Mouse (Mus musculus) mature B cell (primary cell): ENCODE results near the gene Gm20605.
"Not testable (repeated sequence)": the region's sequence is repeated elsewhere in the genome, so short reads cannot be mapped to it uniquely, and the experiment has no call there.

ENCODE experiments used
- in situ Hi-C: fragments of 300-500 bp; cut with MboI; formaldehyde crosslinking; loops from 2 replicates; pipeline ENCODE4 v1.14.3; 2019

Gm20605 gene

DNA sequence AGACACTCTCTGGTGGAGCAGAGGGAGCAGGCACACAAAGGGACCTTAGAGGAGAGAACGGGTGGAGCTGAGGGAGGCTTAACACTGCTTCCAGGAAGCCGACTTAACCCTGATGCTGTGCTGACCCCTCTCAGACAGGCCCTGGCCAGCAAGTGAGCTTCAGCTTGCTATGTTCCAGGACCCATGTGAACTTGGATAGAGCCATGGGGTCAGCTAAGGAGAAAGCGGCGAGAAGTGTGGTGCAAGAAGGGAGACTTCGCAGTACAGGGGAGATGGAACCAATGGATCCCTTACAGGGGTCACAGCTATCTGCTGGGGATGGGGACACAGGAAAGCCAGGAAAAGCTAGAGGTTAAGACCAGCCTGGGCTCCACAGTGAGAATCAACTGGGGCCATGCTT, 15.9 kb upstream of the Gm20605 start:
- in situ Hi-C loops = no loop called here

DNA sequence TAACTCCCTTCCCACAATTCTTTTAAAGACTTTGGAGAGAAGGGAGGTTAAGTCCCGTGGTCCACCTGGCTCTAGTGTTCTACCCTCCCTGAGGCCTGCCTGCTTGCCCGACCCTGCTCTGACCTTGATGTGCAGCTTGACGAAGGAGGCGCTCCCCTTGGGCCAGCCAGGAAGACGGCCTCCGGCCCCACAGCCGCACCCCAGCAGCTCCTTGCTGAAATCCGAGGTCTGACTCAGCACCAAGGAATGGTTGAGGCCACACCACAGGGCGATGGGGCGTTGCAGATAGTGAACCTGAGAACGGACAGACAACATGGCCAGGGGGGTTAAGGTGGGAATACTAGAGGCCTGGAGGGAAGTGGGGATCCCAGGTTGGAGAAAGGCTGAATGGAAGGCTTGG, 15.4 kb upstream of the Gm20605 start, which contains the start of gene Pcolce:
Gene Pcolce, minus strand, starts transcription at position 235 of the 400 bp plus-strand sequence.
- in situ Hi-C loops = no loop called here

DNA sequence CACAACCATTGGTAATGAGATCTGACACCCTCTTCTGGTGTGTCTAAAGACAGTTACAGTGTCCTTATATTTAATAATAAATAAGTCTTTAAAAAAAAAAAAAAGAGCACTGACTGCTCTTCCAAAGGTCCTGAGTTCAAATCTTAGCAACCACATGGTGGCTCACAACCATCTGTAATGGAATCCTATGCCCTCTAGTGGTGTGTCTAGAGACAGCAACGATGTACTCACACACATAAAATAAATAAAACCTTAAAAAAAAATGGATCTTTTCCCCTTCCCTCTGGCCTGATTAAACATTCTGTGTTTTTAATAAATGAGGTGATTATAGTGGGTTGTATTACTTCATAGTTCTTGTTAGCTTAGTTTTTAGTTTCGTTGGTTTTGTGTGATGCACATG, 14.1 kb upstream of the Gm20605 start:
- in situ Hi-C loops = not testable (repeated sequence)

DNA sequence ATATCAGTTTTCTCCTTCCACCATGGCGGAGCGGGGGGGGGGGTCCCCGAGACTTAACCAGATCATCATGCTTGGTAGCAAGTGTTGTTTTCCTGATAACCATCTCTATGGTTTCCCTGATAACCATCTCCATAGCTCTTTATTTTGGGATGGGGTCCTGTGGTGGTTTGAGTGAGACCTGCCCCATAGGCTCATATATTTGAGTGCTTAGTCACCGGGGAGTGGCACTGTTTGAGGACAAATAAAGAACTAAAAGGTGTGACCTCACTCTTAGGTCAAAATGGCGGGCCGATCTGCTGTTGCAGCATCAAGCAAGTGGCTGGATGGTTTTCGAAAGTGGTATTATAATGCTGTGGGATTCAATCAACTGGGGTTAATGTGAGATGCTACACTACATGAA, 13.6 kb upstream of the Gm20605 start:
- in situ Hi-C loops = no loop called here

DNA sequence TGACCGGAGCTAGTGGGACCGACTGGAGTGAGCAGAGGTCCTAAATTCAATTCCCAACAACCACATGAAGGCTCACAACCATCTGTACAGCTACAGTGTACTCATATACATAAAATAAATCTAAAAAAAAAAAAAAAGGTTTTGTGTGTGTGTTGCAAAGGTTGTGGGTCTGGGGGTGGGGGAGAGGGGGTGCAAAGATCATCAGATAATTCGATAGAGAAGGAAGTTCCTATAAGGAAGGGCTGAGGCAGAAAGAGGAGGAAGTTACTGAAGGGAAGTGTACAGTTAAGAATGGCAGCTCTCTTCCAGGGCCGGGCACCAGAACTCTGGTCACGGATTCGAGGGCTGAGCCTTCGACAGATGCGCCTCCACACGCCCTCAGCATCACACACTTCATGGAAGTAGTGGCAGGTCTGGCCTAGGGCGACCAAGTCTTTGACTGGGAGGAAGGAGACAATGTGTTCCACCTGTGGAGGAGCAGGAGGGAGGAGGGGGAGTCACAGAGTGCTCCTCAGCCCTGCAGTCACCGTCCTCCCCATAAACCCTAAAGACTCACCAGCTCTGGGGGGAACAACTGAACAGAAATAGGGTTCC, 4.9 kb upstream of the Gm20605 start:
- in situ Hi-C loops = no loop called here

DNA sequence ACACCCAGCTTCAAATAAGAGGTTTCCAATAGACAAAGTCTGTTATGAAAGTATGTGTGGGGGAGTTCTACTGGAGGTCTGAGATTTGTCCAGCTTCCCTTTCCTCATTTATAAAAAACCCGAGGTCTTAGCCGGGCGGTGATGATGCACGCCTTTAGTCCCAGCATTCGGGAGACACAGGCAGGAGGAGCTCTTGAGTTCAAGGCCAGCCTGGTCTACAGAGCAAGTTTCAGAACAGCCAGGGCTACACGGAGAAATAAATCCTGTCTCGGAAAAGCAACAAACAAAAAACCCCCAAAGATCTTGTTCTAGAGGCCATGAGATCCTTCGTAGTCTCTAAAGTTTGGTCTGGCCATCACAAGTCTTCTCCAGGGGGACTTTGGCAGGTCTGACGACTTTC, 984 bp upstream of the Gm20605 start:
- in situ Hi-C loops = no loop called here

DNA sequence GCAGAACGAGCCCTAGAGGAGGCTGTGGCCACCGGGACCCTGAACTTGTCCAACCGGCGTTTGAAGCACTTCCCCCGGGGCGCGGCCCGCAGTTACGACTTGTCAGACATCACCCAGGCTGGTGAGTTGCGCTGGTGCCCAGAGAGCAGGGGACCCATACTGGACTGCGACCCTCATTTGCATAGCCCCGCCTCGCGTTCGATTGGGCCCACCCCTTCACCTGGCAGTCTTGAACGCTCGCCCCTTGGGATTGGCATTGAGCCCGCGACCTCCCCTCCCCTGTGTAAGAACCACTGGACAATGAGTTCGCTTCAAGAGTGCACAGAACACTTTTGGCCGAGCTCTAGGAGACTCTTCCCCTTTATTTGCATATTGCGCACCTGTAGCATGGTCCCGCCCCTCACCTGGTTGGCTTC, 339 bp downstream of the Gm20605 start:
- in situ Hi-C loops = no loop called here

DNA sequence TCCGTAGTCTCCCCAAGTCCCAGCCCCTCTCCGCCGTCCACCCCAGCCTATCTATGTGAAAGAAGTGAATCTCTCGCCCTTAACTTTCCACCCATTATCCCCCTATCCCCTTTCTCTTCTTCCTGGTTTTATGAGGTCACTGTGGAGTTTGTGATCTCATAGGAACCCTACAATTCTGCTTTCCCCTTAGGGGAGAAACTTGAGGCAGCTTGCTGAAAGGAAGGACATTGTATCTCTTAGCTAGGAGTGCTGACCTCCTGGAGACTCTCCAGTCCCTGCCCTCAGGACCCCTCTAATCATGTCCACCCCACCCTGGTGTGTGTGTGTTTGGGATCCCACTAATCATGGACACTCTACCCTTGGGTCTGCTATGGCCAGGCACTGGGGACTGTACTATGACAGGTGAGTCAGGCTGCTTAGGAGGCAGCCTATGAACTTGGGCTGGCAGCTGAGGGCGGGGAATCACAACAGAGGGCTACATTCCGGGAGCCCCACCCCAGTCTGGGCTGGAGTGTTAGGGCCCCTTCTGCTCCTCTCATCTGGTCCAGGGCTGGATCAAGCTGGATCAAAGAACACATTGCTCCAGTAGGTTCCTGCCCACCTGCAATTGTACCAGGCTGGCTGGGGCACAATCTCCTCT, 1.1 kb downstream of the Gm20605 start:
- in situ Hi-C loops = no loop called here

DNA sequence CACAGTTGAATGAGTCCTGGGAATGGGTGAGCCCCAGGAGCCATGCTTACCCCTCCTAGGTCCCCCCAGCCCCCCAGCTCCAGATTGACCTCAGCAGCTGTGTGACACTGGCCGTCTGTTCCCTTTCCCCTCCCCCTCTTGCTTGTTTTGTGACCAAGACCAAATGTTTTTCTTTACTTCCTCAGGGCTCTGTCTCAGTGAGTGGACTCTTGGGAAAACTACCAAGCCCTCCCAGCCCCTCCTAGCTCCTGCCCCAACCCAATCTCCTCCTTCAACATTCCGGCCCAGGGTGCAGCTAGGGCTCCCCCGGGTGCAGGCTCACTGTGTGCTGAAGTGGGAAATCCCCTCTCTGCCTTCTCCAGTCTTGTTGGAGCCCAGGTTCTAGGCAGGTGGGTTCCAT, 1.6 kb downstream of the Gm20605 start:
- in situ Hi-C loops = no loop called here

DNA sequence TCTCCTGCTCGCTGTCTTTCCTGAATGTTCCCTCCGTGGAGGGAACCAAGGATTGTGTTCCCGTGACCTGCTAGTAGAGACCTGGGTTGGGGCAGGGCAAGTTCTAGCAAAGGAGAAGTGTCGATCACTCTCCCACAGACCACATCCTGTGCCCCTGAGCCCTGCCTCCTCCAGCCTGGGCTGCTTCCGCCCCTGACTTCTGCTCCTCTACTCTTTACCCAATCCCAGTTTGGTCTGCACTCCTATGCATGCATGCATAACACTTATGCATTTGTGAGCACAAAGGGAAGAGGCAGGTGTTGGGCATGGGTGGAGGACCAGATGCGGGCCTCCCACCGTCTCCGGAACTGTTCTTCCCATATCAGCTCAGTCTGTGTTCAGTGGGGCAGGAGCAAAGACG, 2.2 kb downstream of the Gm20605 start:
- in situ Hi-C loops = no loop called here

DNA sequence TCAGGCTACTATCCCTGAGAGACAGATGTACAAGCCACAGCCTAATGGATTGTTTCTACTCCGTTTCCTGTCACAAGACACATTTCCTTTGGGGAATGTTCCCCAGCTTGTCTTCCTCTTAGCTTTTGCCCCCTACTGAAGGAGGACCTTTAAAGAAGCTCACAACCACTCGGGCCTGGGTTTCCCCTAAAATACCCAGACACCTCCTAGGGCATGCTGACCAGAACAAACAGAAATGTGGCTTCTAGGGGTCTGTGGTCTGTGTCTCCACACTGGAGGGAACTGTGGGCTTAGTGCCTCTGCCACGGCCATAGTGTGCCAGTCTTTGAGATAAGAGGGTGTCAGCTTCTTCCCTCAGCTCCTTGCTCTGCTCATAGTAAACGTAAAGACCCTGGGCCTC, 2.6 kb downstream of the Gm20605 start:
- in situ Hi-C loops = no loop called here

DNA sequence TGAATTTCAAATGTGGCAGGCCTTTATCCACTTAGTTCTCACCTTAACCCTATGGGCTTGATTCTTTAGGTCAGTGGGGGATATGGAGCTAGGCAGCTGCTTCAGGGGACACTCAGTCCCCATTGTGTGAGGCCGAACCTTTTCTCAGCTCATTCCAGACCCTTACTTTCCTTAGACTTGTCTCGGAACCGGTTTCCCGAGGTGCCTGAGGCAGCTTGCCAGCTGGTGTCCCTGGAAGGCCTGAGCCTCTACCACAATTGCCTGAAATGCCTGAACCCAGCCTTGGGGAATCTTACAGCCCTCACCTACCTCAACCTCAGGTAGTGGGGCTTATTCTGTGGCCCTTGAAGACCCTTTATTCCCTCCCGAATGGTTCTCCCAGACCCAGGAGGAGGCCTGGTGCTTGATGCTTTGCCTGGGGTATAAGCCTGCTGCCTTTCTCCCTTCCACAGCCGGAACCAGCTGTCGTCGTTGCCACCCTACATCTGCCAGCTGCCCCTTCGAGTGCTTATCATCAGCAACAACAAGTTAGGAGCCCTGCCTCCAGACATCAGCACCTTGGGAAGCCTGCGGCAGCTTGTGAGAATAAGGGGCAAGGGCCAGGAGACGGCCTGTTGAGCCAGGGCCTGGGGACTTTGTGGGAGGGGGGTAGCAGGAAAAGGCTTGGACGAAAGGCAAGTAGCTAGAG, 4.6 kb downstream of the Gm20605 start:
- in situ Hi-C loops = no loop called here

DNA sequence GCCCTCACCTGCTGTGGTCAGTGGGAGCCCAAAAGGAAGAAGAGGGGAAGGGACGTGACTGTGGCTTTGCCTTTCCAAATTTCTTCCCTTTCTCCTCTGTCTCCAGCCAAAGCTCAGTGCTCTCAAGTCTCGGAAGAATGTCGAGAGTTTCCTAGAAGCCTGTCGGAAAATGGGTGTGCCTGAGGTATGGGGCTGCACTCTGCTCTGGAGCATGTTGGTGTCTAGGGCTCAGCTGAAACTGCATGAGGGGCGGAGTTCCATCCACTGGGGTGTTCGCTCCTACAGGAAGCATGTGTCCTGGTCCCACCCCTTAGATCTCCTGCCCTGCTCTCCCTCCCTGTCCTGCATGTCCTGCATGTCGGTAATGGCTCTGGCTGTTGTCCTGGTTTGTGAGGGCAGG, 10.5 kb downstream of the Gm20605 start:
- in situ Hi-C loops = no loop called here

DNA sequence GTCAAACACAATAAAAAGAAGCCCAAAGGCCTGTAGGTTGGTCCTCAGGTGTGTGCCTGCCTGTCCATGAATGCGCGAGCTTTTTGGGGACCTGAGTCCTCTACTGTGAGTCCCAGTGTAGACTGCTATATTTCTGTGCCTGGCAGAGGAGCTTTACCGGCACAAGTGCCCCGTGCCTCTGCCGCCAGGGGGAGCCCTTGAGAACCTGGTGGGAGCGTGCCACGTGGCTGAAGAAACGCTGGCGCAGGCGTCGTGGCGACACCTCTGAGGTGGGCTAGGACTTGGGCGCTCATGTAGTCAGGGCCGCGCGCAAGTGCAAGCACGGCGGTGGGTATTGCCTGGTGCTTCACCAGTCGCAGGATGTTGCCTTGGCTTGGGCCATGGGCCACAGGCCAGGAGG, 12.1 kb downstream of the Gm20605 start, which contains the start of gene Sap25:
Gene Sap25, plus strand, starts transcription at position 281 of the 400 bp plus-strand sequence.
- in situ Hi-C loops = no loop called here

DNA sequence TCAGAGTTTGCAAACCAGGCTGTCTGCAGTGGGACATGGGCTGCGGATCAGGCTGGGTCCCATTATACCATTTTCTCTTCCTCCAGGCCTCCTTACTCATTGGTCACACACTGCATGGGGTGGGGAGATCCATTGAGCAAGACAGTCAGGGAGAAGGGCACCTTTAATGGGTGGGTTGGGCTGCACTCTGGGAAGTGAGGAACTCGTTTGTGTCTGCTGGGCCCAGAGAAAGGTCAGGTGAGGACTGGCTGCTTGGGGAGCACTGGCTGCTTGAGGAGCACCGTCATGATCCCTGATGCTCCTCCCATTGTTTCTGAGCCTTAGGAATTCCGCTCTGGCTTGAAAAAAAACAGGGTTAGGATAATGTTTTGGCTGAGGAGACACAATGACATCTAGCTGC, 13.9 kb downstream of the Gm20605 start:
- in situ Hi-C loops = no loop called here

DNA sequence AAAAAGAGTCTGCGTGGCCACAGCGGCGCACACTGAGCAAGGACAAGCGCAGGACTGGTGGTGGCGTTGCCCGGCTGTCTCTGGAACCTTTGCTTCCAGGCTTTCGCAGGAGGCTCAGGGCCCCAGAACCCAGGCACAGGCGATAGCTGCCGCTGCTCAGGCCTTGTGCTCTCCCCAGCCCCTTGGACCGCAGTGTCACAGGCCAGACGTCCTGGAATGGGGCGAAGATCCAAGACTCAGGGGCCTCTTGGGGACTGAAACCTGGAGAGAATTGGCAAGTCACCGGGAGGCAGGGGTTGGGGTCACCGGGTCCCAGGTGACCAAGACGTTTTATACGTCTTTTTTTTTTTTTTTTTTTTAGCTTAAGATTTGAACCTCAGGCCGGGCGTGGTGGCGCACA, 15.5 kb downstream of the Gm20605 start:
- in situ Hi-C loops = no loop called here

DNA sequence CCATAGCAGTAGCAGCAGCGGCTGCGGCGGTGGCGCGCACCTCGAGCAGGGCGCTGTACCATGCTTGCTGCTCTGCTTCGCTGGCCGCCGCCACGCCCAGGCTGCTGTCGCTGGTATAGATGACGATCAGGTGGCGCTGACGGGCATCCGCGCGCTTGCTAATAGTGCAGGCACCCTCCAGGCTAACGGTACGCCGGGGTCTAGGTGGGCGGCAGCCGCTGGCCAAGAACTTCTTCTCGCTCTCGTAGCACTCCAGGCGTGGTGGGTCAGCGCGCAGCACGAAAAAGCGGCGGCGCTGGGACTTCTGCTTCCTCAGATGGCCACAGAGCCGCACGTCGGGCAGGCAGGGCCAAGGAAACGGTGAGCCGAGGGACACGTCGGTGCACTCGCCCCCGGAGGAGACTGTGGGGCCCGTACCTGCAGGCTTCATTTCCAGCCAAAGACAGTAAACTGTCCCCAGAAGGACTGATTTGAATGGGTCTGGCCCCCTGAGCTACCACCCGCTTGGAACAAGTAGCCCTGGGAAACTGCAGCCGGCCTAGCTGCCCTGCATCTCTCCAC, 16.2 kb downstream of the Gm20605 start:
- in situ Hi-C loops = no loop called here

DNA sequence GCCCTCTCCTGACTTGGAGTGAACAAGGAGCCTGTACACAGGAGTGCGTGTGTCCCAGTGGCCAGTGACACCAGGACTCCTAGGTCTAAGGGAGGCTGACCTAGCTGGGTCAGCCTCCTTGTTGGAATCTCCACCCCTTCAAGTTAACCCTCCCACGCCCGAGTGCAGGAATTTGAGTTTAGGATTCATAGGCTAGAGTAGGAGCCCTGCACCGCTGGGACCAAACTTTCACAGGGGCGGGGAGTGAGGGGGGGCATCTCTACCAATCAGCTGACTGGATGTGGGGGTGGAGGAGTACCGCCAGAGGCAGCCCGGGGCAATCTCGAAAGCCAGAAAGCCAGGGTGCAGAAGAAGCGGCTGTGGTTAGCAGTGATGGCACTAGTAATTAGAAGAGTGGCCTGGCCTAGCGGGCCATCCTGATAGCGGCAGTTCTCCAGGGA, 16.7 kb downstream of the Gm20605 start, which contains the start of gene Irs3:
Gene Irs3, minus strand, starts transcription at position 63 of the 440 bp plus-strand sequence.
- in situ Hi-C loops = no loop called here

DNA sequence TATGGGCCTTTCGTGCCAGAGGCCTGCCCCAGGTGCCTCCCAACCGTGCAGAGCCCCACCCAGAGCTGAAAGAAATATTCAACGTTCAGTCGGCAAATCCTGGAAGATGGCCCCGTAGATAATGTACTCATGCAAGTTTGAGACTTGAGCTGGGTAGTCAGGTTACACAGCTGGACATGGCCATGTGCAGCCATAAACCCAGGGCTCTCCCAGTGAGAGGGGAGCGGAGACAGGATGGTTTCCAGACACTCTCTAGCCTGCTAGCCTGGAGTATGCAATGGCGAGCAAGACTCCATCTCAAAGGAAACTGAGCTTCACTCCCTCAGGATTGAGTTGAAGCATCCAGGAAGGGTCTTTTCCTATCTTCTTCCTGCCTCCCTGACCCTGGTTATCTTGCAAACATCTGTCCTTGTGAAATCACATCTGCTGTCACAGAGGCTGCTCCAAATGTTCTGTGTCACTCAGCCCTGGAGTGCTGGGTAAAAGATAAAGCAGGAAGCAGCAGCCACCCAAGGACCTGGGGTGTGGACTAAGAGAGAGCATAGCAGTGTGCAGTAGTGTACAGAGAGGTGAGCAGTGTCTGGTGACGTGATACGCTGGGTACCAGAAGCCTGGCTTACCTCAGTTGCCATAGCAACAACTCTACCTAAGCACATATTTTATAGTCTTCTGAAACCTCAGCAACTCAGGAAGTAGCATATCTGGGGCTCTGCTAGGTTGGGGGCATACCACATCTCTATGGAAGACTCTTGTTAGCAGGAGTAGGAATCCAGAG, 19.0 kb downstream of the Gm20605 start:
- in situ Hi-C loops = no loop called here

DNA sequence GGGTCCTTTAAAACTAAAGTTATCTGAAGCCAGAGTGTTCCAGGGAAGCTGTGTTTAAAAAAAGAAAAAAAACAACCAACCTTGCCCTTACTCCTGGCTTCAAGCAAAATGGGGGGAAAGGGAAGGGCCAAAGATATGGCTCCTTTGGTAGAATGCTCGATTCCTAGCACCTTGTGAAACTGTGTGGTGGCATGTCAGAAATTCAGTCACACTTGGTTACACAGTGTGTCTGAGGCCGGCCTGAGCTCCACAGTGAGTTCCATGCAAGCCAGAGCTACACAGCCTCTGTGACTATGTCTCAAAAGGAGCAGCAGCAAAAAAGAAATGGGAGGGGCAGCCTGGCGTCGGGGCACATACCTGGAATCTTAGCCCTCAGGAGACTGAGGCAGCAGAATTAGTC, 20.3 kb downstream of the Gm20605 start:
- in situ Hi-C loops = no loop called here

DNA sequence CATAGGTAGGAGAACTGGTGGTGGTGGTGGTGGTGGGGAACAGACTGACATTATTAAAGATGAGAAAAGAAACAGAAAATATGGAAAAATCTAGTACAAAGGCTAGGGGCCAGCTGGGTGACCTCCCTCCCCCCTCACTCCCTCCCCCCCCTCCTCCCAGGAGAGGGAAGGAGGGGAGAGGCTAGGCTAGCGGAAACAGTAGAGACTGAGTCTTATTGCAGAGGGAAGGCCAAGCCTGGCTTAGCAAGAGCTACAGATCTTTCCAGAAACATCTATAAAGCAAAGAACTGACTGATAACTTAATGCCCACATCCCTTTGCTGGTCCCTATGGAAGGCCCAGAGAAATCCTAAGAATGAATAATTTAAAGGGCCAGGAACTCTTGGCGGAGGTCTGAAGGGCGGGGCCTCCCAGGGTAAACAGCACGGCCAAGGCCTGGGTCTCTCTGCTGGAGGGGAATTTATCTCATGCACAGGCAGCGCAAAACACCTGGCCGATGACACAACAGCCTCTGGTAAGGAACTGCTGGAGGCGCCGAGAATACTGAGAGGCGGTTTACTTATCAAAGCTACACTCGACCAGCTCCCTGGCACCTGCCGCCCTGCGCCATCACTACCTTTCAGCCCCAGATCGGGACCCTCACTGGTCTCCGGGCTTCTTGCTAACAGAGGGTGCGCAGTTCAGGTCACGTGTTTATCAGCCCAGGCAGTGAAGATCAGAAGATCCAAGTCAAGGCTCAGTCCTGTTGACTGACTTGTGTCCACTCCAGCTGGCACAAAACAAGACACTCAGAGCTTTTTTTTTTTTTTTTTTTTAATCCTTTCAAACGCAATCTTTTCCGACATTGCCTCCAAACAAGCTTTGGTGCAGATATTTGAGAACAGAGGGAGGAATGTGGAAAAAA, 20.9 kb downstream of the Gm20605 start:
- in situ Hi-C loops = loop anchor here (5.0 kb wide), 1 partner anchor 112 kb away; no protein-coding TSS in a partner anchor
